Mouse (Mus musculus) MEL (cell line): ENCODE data around the gene Tfap2c.

Source experiments
- CTCF ChIP-seq, 3 experiments: IDR thresholded peaks in 2 of 3; conservative IDR thresholded peaks in 1 of 3; 2 replicates each; pipeline ENCODE4 v1.5.1; 2011 to 2012; ENCODE audit warnings: low read length in 3 of 3, low read depth in 2 of 3, mild to moderate bottlenecking in 2 of 3, improper control_type of control experiment in 1 of 3, inconsistent platforms in 1 of 3, mixed read lengths in 1 of 3, moderate library complexity in 1 of 3; ENCODE audit not compliant: control insufficient read depth in 1 of 3, insufficient read depth in 1 of 3, poor library complexity in 1 of 3, severe bottlenecking in 1 of 3
- EP300 ChIP-seq, 2 experiments: IDR thresholded peaks; 2 replicates each; pipeline ENCODE4 v1.6.1; 2011; ENCODE audit warnings: improper control_type of control experiment in 2 of 2, low read length in 2 of 2, low read depth in 1 of 2, mild to moderate bottlenecking in 1 of 2
- POLR2A ChIP-seq, 2 experiments: IDR thresholded peaks; 2 replicates each; pipeline ENCODE4 v1.6.1; 2011 to 2012; ENCODE audit warnings: low read length in 2 of 2, mild to moderate bottlenecking in 2 of 2, control low read depth in 1 of 2, improper control_type of control experiment in 1 of 2, low read depth in 1 of 2, moderate library complexity in 1 of 2; ENCODE audit not compliant: control insufficient read depth in 1 of 2, insufficient read depth in 1 of 2, poor library complexity in 1 of 2
- USF1 ChIP-seq: IDR thresholded peaks from 2 replicates; pipeline ENCODE4 v1.6.1; 2014; ENCODE audit warnings: low read depth, mild to moderate bottlenecking, inconsistent platforms, low read length, improper control_type of control experiment, moderate library complexity
- ZKSCAN1 ChIP-seq: IDR thresholded peaks from 2 replicates; pipeline ENCODE4 v1.6.1; 2012; ENCODE audit warnings: low read depth, mild to moderate bottlenecking, inconsistent platforms, low read length, improper control_type of control experiment, moderate library complexity

DNA sequence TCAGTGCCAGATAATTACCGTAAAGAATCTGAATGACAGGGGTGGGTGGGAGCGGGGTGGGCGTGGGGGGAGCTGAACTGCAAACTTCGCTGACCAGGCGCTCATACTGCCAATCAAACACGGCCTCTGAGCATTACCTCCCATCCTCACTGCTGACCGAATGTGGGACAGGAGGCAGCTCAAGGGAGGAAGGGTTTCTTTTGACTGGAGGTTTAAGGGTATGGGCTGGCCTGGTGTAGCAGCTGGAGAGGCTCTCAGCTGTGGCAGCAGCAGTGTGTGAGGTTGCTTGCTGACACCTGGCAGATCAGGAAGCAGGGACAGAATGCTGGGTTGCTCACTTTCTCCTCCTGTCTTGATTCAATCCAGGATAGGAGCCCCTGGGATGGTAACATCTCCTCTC is 33.9 kb downstream of the Tfap2c start:
- TF ChIP-seq POLR2A (IDR thresholded peaks at IDR 0.05; ENCODE audit: control insufficient read depth in 1 of 2, insufficient read depth in 1 of 2, low read depth in 1 of 2, low read length in 2 of 2, poor library complexity in 1 of 2) (no peak), CTCF (IDR thresholded peaks at IDR 0.05 in 2 of 3, conservative IDR thresholded peaks at IDR 0.05 in 1 of 3; ENCODE audit: control insufficient read depth in 1 of 3, insufficient read depth in 1 of 3, low read depth in 2 of 3, low read length in 3 of 3, poor library complexity in 1 of 3, severe bottlenecking in 1 of 3) (no peak), EP300 (IDR thresholded peaks at IDR 0.05; ENCODE audit: low read depth in 1 of 2, low read length in 2 of 2) (no peak), ZKSCAN1 (no peak), USF1 (no peak)
